Mouse (Mus musculus): ENCODE results near the gene Mup17.
"Not testable (repeated sequence)": the region's sequence is repeated elsewhere in the genome, so short reads cannot be mapped to it uniquely, and the experiment has no call there.

Gene Mup17

DNA sequence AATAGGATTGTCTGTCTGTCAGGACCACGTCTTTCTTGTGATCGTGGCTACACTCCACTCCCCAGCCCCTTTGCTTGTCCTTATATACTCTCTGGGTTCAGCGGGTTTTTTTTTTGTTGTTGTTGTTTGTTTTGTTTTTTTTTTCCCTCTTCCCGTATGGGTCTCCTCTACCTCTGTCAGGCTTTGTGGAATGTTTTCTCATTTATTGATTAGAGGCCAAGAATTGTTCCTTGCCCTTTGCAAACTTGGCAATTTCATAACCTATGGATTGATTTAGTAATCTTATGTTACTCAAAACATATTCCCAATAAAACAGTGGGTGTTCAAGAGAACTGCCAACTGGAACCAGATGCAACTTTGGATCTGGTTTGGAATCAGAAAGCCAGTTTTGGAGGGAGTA, at the start of gene Mup17:
Gene Mup17 (minus strand): TSS at position 101 of the 400 bp plus-strand sequence.
- in situ Hi-C loops (cut with MboI, MseI): loop anchor here (25.0 kb wide), 2 partner anchors 158 to 383 kb away; partner anchors contain the start of gene Mup15

DNA sequence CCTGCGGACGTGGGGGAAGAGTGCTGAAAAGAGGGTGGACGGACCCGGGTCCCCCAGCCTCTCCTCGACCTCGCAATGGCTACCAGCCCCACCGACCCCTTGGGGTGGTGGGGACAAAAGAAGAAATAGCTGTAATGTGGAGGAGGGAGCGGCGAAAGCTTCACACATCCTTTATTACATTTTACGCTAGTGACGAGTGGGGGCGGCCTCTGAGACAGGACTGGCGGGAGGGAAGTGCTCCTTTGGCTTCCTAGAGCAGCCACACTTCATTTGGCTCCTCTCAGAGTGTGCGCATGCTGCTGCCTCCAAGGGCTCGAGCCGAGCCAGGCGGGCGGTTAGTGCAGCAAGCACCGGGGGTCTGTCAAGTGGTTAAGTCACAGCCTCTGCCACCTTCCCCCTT, 24.1 kb downstream of the Mup17 start:
- in situ Hi-C loops (cut with MboI, MseI): not testable (repeated sequence)

DNA sequence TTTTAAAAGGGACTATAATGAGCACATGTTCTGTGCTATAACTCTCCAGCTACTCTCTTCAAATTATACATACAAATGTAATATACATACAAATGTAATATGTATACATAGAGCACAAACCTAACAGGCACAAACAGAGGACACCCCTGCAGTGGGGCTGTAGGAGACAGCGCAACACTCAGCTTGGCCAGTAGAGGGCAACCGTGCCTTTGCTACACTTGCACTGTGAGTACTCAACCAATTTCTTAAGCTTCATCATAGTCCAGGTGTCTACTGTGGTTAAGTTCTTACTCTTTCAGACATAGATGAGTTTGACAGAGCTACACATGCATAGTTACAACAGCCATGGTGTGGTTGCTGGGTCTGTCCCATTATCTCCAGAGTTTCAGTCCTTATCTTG, 39.8 kb downstream of the Mup17 start:
- in situ Hi-C loops (cut with MboI, MseI): not testable (repeated sequence)
